Mouse (Mus musculus) G1E (cell line): ENCODE measurements around the gene Rai1.

ENCODE experiments used
- CTCF ChIP-seq: IDR thresholded peaks from 2 replicates; pipeline ENCODE4 v1.5.1; 2012; ENCODE audit warnings: low read depth, low read length, inconsistent platforms, mixed read lengths
- GATA1 ChIP-seq: IDR thresholded peaks from 2 replicates; pipeline ENCODE4 v1.6.1; 2012; ENCODE audit warnings: borderline replicate concordance, low read length, inconsistent platforms, mixed read lengths

- TF ChIP-seq CTCF (no peak), GATA1 (no peak)
These were observed 41.4 kb downstream of the Rai1 start for GRCm38 (mm10) chr11:60146170-60146569.
